Mouse (Mus musculus): Measurements from ENCODE around the gene Cd44.

The Cd44 gene

GRCm38 (mm10) chr2:102868444-102868843 is 33.0 kb downstream of the Cd44 start:
- no peak for DNase-seq (ENCODE audit: low spot score)

GRCm38 (mm10) chr2:102867396-102868088 is 33.9 kb downstream of the Cd44 start:
- DNase-seq (ENCODE audit: low spot score), result no peak

GRCm38 (mm10) chr2:102866594-102866993 is 34.9 kb downstream of the Cd44 start:
- no peak for DNase-seq (ENCODE audit: low spot score)

DNA sequence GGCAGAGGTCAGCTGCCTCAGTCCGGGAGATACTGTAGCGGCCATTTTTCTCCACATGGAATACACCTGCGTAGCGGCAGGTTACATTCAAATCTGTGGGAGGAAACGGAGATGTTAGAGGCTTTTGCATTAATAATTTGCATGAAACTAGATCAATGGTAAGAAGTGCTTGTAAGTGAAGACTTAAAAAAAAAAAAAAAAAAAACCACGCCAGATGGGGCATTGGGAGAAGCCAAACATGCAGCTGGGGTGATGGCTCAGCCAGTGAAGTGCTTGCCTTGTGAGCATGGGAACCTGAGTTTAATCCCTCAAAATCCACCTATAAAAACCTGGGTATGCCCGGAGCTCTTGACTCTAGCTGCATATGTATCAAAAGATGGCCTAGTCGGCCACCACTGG is 36.1 kb downstream of the Cd44 start:
- DNase-seq (ENCODE audit: low spot score), result no peak

GRCm38 (mm10) chr2:102864695-102865353 is 36.6 kb downstream of the Cd44 start:
- DNase-seq (ENCODE audit: low spot score), result no peak

GRCm38 (mm10) chr2:102864036-102864435 is 37.4 kb downstream of the Cd44 start:
- DNase-seq (ENCODE audit: low spot score), result no peak

- no peak for DNase-seq (ENCODE audit: low spot score)
These were observed 37.9 kb downstream of the Cd44 start for GRCm38 (mm10) chr2:102863583-102863982.

GRCm38 (mm10) chr2:102862706-102863105 is 38.8 kb downstream of the Cd44 start:
- no peak for DNase-seq (ENCODE audit: low spot score)

DNA sequence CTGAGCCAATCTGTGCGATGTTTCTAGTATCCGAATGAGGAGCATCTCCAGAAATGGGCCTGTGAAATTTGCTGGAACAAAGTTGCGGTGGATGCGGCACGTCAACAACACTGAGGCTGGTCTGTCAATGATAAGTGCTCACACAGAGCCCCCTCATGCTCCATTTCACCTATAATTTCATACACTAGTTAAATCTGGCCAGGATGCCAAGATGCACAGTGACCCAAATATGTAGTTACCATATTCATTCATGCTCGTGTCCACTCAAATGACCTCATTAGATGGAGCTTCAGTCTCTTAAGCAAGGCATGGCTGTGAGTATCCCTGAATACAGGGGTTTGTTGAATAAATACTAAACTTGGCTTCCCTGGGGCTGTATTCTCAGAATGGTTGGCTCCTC is 43.2 kb downstream of the Cd44 start:
- no peak for DNase-seq (ENCODE audit: low spot score)

DNA sequence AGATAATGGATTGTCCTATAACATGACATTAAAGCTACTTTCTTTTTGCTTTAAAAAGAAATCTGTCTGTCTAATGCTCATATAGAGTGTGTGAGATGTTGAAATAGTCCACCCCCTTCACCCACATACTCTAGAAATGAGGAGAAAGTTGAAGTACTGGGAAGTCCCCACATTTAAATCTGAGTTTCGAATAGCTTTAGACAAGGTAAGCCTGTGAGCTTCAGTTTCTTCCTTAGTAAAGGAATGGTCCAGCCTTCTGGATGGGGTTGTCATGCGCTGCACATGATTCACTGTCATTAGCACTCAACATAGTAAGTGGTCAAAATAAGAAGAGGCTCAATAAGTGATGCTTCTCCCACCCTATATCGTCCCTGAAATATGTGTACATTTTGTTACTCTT is 48.2 kb downstream of the Cd44 start:
- DNase-seq (ENCODE audit: low spot score), result no peak

GRCm38 (mm10) chr2:102851936-102852477 is 49.5 kb downstream of the Cd44 start:
- no peak for DNase-seq (ENCODE audit: low spot score)

- no peak for DNase-seq (ENCODE audit: low spot score)
These were observed 51.4 kb downstream of the Cd44 start for GRCm38 (mm10) chr2:102850026-102850425.

DNA sequence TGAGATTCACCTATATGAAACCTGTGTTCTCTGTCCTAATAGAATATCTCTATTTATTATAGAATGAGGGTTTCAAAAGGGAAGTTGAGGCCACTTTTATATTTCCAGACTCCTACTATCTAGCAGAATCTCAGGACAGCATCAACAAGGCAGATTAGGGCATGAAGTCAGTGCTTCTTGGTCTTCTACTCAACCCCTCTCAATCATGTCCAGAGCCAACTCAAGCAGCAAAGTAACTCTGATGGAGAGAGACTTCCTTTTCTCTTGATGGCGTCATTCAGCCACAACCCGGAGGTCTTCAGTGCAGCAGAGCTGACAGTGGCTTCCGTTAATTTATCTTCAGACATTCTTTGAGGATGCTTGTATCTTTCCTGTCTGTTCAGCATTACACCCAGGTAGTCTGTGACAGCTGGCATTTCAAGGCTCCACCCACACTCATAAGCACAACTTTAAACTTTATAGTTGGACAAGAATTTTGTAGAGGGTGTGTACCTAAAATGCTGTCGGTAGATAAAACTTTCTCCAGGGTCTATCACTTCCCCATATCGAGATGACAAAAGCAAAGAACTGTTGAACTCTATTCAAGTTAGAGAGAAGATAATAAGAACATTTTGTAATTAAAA is 52.5 kb downstream of the Cd44 start:
- DNase-seq (ENCODE audit: low spot score), result no peak

GRCm38 (mm10) chr2:102841231-102841630 is 60.2 kb downstream of the Cd44 start:
- no peak for DNase-seq (ENCODE audit: low spot score)

DNA sequence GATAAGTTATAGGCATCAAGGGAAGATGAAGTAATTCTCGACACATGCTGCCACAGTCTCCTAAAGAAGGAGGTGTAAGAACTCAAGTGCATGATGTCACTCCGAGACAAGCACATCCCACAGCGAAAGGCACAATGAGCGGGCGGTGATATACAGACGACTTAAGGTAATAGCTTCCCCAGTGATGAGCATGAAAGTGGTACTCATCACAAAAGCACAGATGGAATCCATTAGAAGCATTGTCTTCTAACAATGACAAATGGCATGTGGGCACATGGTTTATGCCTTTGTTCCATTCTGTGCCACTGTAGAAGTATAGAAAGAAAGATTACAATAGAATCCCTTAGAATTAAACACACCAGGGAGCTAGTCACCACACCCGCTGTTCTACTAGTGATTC is 63.3 kb downstream of the Cd44 start:
- DNase-seq (ENCODE audit: low spot score), result no peak

DNA sequence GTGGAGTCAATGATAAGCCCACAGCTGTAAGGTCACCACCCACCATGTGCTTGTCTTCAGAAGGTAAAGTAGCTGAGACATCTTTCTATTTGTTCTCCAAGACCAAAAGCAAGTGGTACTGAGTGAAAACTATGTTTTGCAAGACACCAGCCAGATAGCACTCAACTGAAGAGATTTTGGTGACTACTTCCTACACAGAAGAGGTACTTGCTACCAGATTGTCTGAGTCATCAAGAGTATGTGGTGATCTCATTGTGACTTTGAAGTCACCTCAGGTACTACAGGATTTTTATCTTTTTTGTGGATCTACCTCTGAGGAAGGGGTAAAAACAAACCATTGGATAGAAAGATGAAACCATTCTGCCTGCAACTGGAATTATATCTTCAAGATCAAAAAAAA is 69.9 kb downstream of the Cd44 start:
- no peak for DNase-seq (ENCODE audit: low spot score)

GRCm38 (mm10) chr2:102829201-102829600 is 72.3 kb downstream of the Cd44 start:
- DNase-seq (ENCODE audit: low spot score), result no peak

- DNase-seq (ENCODE audit: low spot score), result no peak
These were observed 73.1 kb downstream of the Cd44 start for GRCm38 (mm10) chr2:102828381-102828780.

DNA sequence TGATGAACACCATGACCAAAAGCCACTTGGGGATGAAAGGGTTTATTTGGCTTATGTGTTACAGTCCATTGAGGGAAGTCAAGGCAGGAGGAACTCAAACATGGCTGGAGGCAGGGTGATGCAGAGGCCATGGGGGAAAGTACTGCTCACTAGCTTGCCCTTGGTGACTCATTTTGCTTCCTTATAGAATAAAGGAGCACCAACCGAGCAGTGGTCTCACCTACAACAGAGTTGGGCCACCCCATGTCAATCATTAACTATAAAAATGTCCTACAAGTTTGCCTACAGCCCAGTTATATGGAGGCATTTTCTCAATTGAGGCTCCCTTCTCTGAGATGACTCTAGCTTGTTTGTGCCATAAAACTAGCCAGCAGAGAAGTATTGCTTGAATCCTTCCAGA is 73.6 kb downstream of the Cd44 start:
- DNase-seq (ENCODE audit: low spot score), result no peak

GRCm38 (mm10) chr2:102825961-102826633 is 75.4 kb downstream of the Cd44 start:
- no peak for DNase-seq (ENCODE audit: low spot score)

GRCm38 (mm10) chr2:102822036-102822435 is 79.4 kb downstream of the Cd44 start:
- DNase-seq (ENCODE audit: low spot score), result no peak

- peak; percentile 7 for DNase-seq (ENCODE audit: low spot score)
These were observed 80.7 kb downstream of the Cd44 start for GRCm38 (mm10) chr2:102820790-102821189.

Data from embryo, embryonic 10.5 days (tissue).